In genomic region chr5:5845805-5846496, GRCm38 (mm10) we compare ENCODE assay signal across 8 mouse cellular contexts.
A peak's percentile ranks its signal among the peaks of the same experiment; 100 is the strongest.
DNase-seq lines count a peak whose midpoint lies in the region; ATAC-seq lines count a peak whose summit lies in the region.

No protein-coding gene starts in this region.

- 66% methylated on average over 9 of the region's 9 CpGs for WGBS in neural tube, embryonic 11.5 days
- 43% methylated on average over 9 of the region's 9 CpGs for WGBS in hindbrain, embryonic 15.5 days

- no peaks in the 10 kb centered on the region for H3K9me3 ChIP-seq in neural tube, embryonic 11.5 days (ENCODE audit: control insufficient read depth, low read length)
- no peaks in the 10 kb centered on the region for H3K9me3 ChIP-seq in hindbrain, embryonic 15.5 days

- no peak overlapping the region for H3K4me2 ChIP-seq in neural tube, embryonic 11.5 days (ENCODE audit: low read depth)
- H3K4me2 ChIP-seq in hindbrain, embryonic 15.5 days = no peak overlapping the region

- no peaks in the 10 kb centered on the region for H3K36me3 ChIP-seq in neural tube, embryonic 11.5 days (ENCODE audit: control insufficient read depth, insufficient read depth, low read length)
- no peaks in the 10 kb centered on the region for H3K36me3 ChIP-seq in hindbrain, embryonic 15.5 days

- no peak overlapping the region for H3K27ac ChIP-seq in neural tube, embryonic 11.5 days (ENCODE audit: low read depth, low read length)
- no peak overlapping the region for H3K27ac ChIP-seq in hindbrain, embryonic 15.5 days (replicated peaks)

- no peaks in the 10 kb centered on the region for H3K4me1 ChIP-seq in neural tube, embryonic 11.5 days (ENCODE audit: control insufficient read depth, insufficient read depth, low read length)
- 0 out of 2 replicates have a peak, but pooled peaks cover 3% of the 10 kb centered on the region for H3K4me1 ChIP-seq in hindbrain, embryonic 15.5 days (replicated peaks)

- no peak overlapping the region for H3K4me3 ChIP-seq in neural tube, embryonic 11.5 days (ENCODE audit: low read depth, low read length)
- no peak overlapping the region for H3K4me3 ChIP-seq in hindbrain, embryonic 15.5 days

- DNase-seq in frontal cortex, postnatal 36 days (ENCODE audit: low spot score in 2 of 2) = peak; percentile 4 to 6
- DNase-seq in frontal cortex, postnatal 25 days (ENCODE audit: low spot score in 2 of 2) = no peak
- DNase-seq in neural tube, embryonic 11.5 days (ENCODE audit: low spot score) = no peak
- no peak for DNase-seq in neural tube, embryonic 10.5 days (ENCODE audit: extremely low spot score, low spot score)
- peak; percentile 50 for DNase-seq in telencephalon, adult 2 months (ENCODE audit: low read depth, low spot score)
- no peak for DNase-seq in adrenal gland, adult 18-20 months (ENCODE audit: low spot score in 2 of 2)
- DNase-seq in adrenal gland, postnatal 10 days = no peak

- no peaks in the 10 kb centered on the region for H3K27me3 ChIP-seq in neural tube, embryonic 11.5 days (ENCODE audit: control insufficient read depth, insufficient read depth, low read length)
- no peaks in the 10 kb centered on the region for H3K27me3 ChIP-seq in hindbrain, embryonic 15.5 days

- no peak overlapping the region for H3K9ac ChIP-seq in neural tube, embryonic 11.5 days (ENCODE audit: low read length)
- no peak overlapping the region for H3K9ac ChIP-seq in hindbrain, embryonic 15.5 days

- ATAC-seq in neural tube, embryonic 11.5 days (ENCODE audit: insufficient read depth, low FRiP score, low TSS enrichment) = peak; percentile 59; the same call in 1 of the 2 replicates
- peak; percentile 74; the same call in 1 of the 2 replicates for ATAC-seq in hindbrain, embryonic 15.5 days (ENCODE audit: low FRiP score, low read depth)

Comparison
In these comparisons a context has a peak if more than half of its experiments do, and no peak if none do; other contexts are left out.
1. DNase-seq: peak in frontal cortex, postnatal 36 days (2 of 2) and telencephalon, adult 2 months (single experiment); none in frontal cortex, postnatal 25 days (0 of 2), neural tube, embryonic 11.5 days (single experiment), neural tube, embryonic 10.5 days (single experiment), adrenal gland, adult 18-20 months (0 of 2) and adrenal gland, postnatal 10 days (single experiment).